Mouse (Mus musculus) liver, postnatal 0 days (tissue): Measurements from ENCODE around the gene Adamtsl3. TPM values are rescaled to one million over a fixed set of nuclear protein-coding genes. Genes with fewer than 3 reads are reported as not detected.
"Not testable (repeated sequence)": the region's sequence is repeated elsewhere in the genome, so short reads cannot be mapped to it uniquely, and the experiment has no call there.

Source experiments
- ATAC-seq: fragments of 200-750 bp; cut with Nextera tagmentation; 2 replicates; pipeline ENCODE4 v1.8.0; 2017; ENCODE audit warnings: mild to moderate bottlenecking, moderate library complexity
- DNase-seq: peaks from one replicate; pipeline ENCODE4 v3.0.0-alpha.2; 2016
- H3K27ac ChIP-seq: fragments of 300-500 bp; sonication (generic); 2 replicates; pipeline ENCODE4 v1.5.1; 2014; ENCODE audit warnings: antibody characterized with exemption, moderate library complexity, mild to moderate bottlenecking, low read depth
- H3K27me3 ChIP-seq: fragments of 300-500 bp; sonication (generic); 2 replicates; pipeline ENCODE4 v1.6.1; 2014; ENCODE audit warnings: low read length, control low read depth, mixed read lengths; ENCODE audit not compliant: insufficient read depth
- H3K36me3 ChIP-seq: fragments of 300-500 bp; sonication (generic); replicated peaks from 2 replicates; pipeline ENCODE4 v1.6.1; 2014; ENCODE audit warnings: mild to moderate bottlenecking, control low read depth, low read length, moderate library complexity, mixed read lengths; ENCODE audit not compliant: insufficient read depth
- H3K4me1 ChIP-seq: fragments of 300-500 bp; sonication (generic); 2 replicates; pipeline ENCODE4 v1.6.1; 2014; ENCODE audit warnings: antibody characterized with exemption, mild to moderate bottlenecking, control low read depth; ENCODE audit not compliant: insufficient read depth
- H3K4me2 ChIP-seq: fragments of 300-500 bp; sonication (generic); 2 replicates; pipeline ENCODE4 v1.6.1; 2014; ENCODE audit warnings: low read depth, mild to moderate bottlenecking, low read length, moderate library complexity, mixed read lengths
- H3K4me3 ChIP-seq: fragments of 300-500 bp; sonication (generic); 2 replicates; pipeline ENCODE4 v1.5.1; 2014; ENCODE audit warnings: low read depth, low read length
- H3K9ac ChIP-seq: fragments of 300-500 bp; sonication (generic); replicated peaks from 2 replicates; pipeline ENCODE4 v1.6.1; 2014; ENCODE audit warnings: mild to moderate bottlenecking, moderate library complexity
- H3K9me3 ChIP-seq: fragments of 300-500 bp; sonication (generic); 2 replicates; pipeline ENCODE4 v1.6.1; 2016; ENCODE audit warnings: mild to moderate bottlenecking, control low read depth, low read length, mixed read lengths
- CTCF ChIP-seq: sonication (generic); IDR thresholded peaks from 2 replicates; pipeline ENCODE4 v1.5.1; 2016; ENCODE audit warnings: antibody characterized with exemption, low read depth
- EP300 ChIP-seq: IDR thresholded peaks from 2 replicates; pipeline ENCODE4 v1.6.1; 2016; ENCODE audit warnings: antibody characterized with exemption, low read depth, mild to moderate bottlenecking
- WGBS: fragments of 180-500 bp; shearing (Covaris S2); extraction: QIAGEN DNeasy Blood & Tissue Kit; methylation state at CpG from one replicate; pipeline ENCODE4 v1.1.7; 2014; ENCODE audit not compliant: insufficient replicate concordance; 5-methylcytosine and 5-hydroxymethylcytosine counted together
- polyA plus RNA-seq: library from polyadenylated mRNA; unstranded; fragments of >200 nt; fragmentation: Nextera tagmentation; extraction: Ambion mirVana; gene quantifications from 2 replicates; pipeline ENCODE4 v1.2.1, GENCODE M21; 2015

Adamtsl3 gene
- polyA plus RNA-seq, 1 experiment from 2014 or later, result 0.09 TPM

DNA sequence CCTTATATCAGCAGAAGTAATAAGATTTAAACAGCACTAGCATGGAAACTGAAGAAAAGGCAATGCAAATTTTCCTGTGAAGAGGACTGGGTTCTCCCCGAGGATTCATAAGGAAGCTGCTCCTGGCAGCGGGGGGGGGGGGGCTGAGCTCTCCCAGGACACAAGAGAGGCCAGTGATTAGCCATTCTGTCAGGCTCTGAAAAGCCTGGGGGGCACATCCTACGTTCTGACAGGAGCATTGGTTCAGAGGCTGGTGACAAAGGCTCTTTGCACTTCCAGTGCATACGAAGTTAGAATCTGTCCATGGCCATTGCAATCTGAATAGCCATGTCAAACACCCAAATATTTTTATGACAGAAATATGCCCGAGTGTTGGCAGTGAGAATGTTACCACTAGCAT lies 61.4 kb downstream of the Adamtsl3 start:
- Histone ChIP-seq H3K9ac (no peak overlapping the region), H3K4me2 (no peak overlapping the region), H3K9me3 (no peaks in the 10 kb centered on the region), H3K4me1 (no peaks in the 10 kb centered on the region), H3K27me3 (no peaks in the 10 kb centered on the region), H3K27ac (no peak overlapping the region), H3K4me3 (no peak overlapping the region), H3K36me3 (no peaks in the 10 kb centered on the region)
- ATAC-seq, result no peak
- 47% methylated on average over 5 of the region's 5 CpGs for WGBS
- no peak for DNase-seq
- TF ChIP-seq CTCF (no peak), EP300 (no peak)

- Histone ChIP-seq H3K27ac (no peak overlapping the region), H3K36me3 (no peaks in the 10 kb centered on the region), H3K4me3 (no peak overlapping the region), H3K4me1 (no peaks in the 10 kb centered on the region), H3K9me3 (no peaks in the 10 kb centered on the region), H3K4me2 (no peak overlapping the region), H3K9ac (no peak overlapping the region), H3K27me3 (no peaks in the 10 kb centered on the region)
- DNase-seq (no peak), ATAC-seq (no peak)
- WGBS, result 71% methylated on average over 8 of the region's 8 CpGs
- TF ChIP-seq CTCF (no peak), EP300 (no peak)
Observed at GRCm38 (mm10) chr7:82397632-82398031, 62.1 kb downstream of the Adamtsl3 start.

DNA sequence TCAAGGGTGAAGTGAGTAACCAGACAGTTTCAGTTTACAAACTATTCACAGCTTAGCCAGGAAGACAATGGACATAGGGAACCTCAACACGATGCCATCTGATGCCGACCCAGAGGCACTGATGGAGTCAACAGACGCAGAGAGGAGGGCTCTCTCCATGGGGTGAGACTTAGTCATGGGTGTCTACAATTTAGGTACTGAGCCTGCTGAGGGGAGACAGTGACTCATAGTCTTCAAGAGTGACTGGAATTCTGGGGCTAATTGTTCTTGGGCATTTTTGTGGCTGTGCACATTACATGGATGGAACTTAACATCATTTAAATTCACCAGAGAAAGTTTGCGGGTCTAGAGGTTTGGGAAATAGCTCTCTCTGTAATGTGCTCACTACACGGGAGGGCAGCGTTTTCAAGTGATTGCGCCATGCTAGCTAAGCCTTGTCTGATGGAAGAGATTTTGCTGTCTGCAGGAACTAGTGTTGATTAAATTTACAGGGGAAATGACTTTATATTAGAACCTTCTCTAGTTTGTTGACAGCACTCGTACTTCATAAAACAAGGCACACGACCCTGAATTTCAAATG lies 70.1 kb downstream of the Adamtsl3 start:
- ATAC-seq (no peak), DNase-seq (no peak)
- no peaks in the 10 kb centered on the region for H3K9me3 ChIP-seq
- H3K36me3 ChIP-seq, result no peaks in the 10 kb centered on the region
- WGBS, result 71% methylated on average over 9 of the region's 9 CpGs
- no peaks in the 10 kb centered on the region for H3K4me1 ChIP-seq
- no peaks in the 10 kb centered on the region for H3K27me3 ChIP-seq
- no peak overlapping the region for H3K4me3 ChIP-seq
- no peak overlapping the region for H3K4me2 ChIP-seq
- no peak overlapping the region for H3K27ac ChIP-seq
- TF ChIP-seq CTCF, result no peak
- no peak for TF ChIP-seq EP300
- no peak overlapping the region for H3K9ac ChIP-seq

DNA sequence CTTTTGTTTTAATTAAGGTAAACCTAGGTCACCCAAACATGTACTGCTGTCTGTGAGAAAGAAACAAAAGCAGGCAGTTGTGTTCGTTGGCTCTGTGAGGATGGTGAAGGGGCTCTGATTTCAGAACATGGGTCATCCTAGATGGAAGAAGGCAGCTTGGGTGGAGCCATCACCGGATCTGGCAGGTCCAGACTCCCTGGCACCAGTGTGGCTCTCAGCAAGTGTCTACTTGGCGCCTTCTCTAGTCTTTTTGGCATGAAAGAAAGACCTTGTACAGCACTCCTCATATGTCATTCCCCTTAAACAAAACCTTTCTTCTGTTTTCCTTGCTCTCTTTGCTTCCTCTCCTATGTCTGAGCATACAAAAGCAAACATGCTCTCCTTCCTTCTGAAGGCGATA lies 75.5 kb downstream of the Adamtsl3 start:
- H3K9ac ChIP-seq, result no peak overlapping the region
- no peak overlapping the region for H3K4me2 ChIP-seq
- H3K9me3 ChIP-seq, result no peaks in the 10 kb centered on the region
- no peaks in the 10 kb centered on the region for H3K27me3 ChIP-seq
- 51% methylated on average over 4 of the region's 4 CpGs for WGBS
- DNase-seq (no peak), ATAC-seq (no peak)
- no peak overlapping the region for H3K4me3 ChIP-seq
- no peaks in the 10 kb centered on the region for H3K36me3 ChIP-seq
- TF ChIP-seq CTCF (no peak), EP300 (no peak)
- no peak overlapping the region for H3K27ac ChIP-seq
- no peaks in the 10 kb centered on the region for H3K4me1 ChIP-seq

GRCm38 (mm10) chr7:82416653-82417052 lies 81.2 kb downstream of the Adamtsl3 start:
- H3K4me1 ChIP-seq, result no peaks in the 10 kb centered on the region
- WGBS, result 72% methylated on average over 6 of the region's 6 CpGs
- no peak overlapping the region for H3K9ac ChIP-seq
- H3K4me3 ChIP-seq, result no peak overlapping the region
- H3K4me2 ChIP-seq, result no peak overlapping the region
- TF ChIP-seq EP300 (no peak), CTCF (no peak)
- no peaks in the 10 kb centered on the region for H3K27me3 ChIP-seq
- ATAC-seq (no peak), DNase-seq (no peak)
- H3K36me3 ChIP-seq, result no peaks in the 10 kb centered on the region
- H3K9me3 ChIP-seq, result no peaks in the 10 kb centered on the region
- no peak overlapping the region for H3K27ac ChIP-seq

- WGBS, result 73% methylated on average over 4 of the region's 4 CpGs
- no peaks in the 10 kb centered on the region for H3K4me1 ChIP-seq
- ATAC-seq, result no peak
- no peak overlapping the region for H3K4me2 ChIP-seq
- TF ChIP-seq EP300 (no peak), CTCF (no peak)
- H3K27me3 ChIP-seq, result no peaks in the 10 kb centered on the region
- no peak overlapping the region for H3K4me3 ChIP-seq
- no peaks in the 10 kb centered on the region for H3K36me3 ChIP-seq
- H3K27ac ChIP-seq, result no peak overlapping the region
- DNase-seq, result no peak
- no peaks in the 10 kb centered on the region for H3K9me3 ChIP-seq
- H3K9ac ChIP-seq, result no peak overlapping the region
Observed at GRCm38 (mm10) chr7:82417053-82417452, 81.6 kb downstream of the Adamtsl3 start.

DNA sequence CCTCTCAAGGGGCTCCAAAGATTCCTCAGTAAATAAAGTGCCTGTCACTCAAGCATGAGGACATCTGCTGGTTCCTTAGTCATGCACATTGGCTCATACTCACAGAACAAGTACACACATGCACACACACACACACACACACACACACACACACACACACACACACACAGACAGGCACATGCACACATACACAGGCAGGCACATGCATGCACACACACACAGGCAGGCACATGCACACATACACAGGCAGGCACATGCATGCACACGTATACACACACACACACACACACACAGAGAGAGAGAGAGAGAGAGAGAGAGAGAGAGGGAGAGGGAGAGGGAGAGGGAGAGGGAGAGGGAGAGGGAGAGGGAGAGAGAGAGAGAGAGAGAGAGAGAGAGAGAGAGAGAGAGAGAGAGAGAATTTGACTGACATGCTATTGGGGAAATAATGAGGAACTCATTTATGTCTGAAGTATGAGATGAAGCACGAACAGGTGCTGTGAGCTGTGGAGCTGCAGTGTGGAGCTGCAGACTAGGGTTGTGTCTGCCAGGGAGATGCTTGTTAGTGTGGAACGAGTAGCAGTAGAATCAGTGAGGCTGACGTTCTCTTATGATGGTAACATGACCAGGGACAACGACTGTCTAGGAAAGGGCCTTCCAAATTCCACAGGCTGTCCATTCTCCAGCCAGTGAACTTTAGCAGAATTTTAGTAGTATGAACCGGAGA lies 85.0 kb downstream of the Adamtsl3 start:
- H3K9me3 ChIP-seq, DNase-seq: not testable (repeated sequence)
- WGBS, result 60% methylated on average over 6 of the region's 6 CpGs

More for the DNA sequence above, 85.0 kb downstream of the Adamtsl3 start:
- H3K27me3 ChIP-seq, H3K4me1 ChIP-seq, ATAC-seq, H3K4me2 ChIP-seq, H3K36me3 ChIP-seq, H3K27ac ChIP-seq, H3K9ac ChIP-seq, H3K4me3 ChIP-seq: not testable (repeated sequence)
